Mouse (Mus musculus) cerebellum, adult 2 months (tissue): ENCODE results near the gene Itgb5. TPM values are rescaled to one million over a fixed set of nuclear protein-coding genes. Genes with fewer than 3 reads are reported as not detected.
A peak's percentile ranks its signal among the peaks of the same experiment; 100 is the strongest.

Source experiments
- DNase-seq, 2 experiments: peaks; one replicate each; pipeline ENCODE4 v3.0.0; 2021
- H3K27ac ChIP-seq: fragments of 200-500 bp; 2 replicates; pipeline ENCODE4 v1.5.1; 2012; ENCODE audit warnings: low read length, control low read depth, inconsistent platforms; ENCODE audit not compliant: insufficient read depth
- H3K27me3 ChIP-seq: fragments of 200-500 bp; 2 replicates; pipeline ENCODE4 v1.6.1; 2012; ENCODE audit warnings: inconsistent platforms, mild to moderate bottlenecking, low read length, moderate library complexity; ENCODE audit not compliant: control insufficient read depth, insufficient read depth
- H3K4me1 ChIP-seq: fragments of 200-500 bp; 2 replicates; pipeline ENCODE4 v1.6.1; 2011; ENCODE audit warnings: low read length; ENCODE audit not compliant: control insufficient read depth, insufficient read depth
- H3K4me3 ChIP-seq: fragments of 200-500 bp; replicated peaks from 2 replicates; pipeline ENCODE3; 2011; ENCODE audit warnings: mild to moderate bottlenecking, low read depth, low read length, control low read depth; ENCODE audit not compliant: insufficient read depth
- CTCF ChIP-seq: fragments of 200-500 bp; IDR thresholded peaks from 2 replicates; pipeline ENCODE4 v1.5.1; 2011; ENCODE audit warnings: low read depth, mild to moderate bottlenecking, control low read depth, low read length, moderate library complexity, borderline replicate concordance; ENCODE audit not compliant: insufficient read depth
- POLR2A ChIP-seq: fragments of 200-500 bp; IDR thresholded peaks from 2 replicates; pipeline ENCODE4 v1.6.1; 2011; ENCODE audit warnings: low read length, control low read depth, borderline replicate concordance; ENCODE audit not compliant: insufficient read depth
- WGBS: fragments of 180-500 bp; shearing (Covaris S2); methylation state at CpG from one replicate; pipeline ENCODE4 v1.1.7; 2018; 5-methylcytosine and 5-hydroxymethylcytosine counted together
- polyA plus RNA-seq: library from polyadenylated mRNA; depleted of rRNA; stranded (reverse); fragments of >200 nt; gene quantifications from 2 replicates; pipeline ENCODE4 v1.2.3, GENCODE M21; 2012

The Itgb5 gene
- polyA plus RNA-seq, 1 experiment: 59.0 TPM

DNA sequence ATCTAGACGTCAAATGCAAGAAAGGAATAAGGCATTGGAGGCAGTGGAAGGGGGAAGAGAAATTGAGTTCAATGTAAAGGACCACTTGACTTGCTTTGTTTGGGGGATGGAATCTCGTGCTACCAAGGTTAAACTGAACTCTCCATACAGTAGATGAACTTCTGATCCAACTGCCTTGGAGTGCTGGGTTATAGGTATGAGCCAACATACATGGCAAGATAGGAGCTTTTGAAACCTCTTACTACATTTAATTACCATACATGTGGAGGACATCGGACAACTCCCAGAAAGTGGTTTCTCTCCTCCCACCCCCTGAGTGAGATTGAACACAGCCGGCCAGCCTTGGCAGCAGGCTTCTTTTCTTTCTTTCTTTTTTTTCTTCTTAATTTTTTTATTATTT, 34.4 kb upstream of the Itgb5 start:
- WGBS: 93% methylated on average over 4 of the region's 4 CpGs
- Histone ChIP-seq H3K27ac (no peak overlapping the region), H3K4me3 (no peak overlapping the region), H3K27me3 (no peaks in the 10 kb centered on the region), H3K4me1 (no peaks in the 10 kb centered on the region)
- TF ChIP-seq CTCF (no peak), POLR2A (no peak)
- DNase-seq: no peak

DNA sequence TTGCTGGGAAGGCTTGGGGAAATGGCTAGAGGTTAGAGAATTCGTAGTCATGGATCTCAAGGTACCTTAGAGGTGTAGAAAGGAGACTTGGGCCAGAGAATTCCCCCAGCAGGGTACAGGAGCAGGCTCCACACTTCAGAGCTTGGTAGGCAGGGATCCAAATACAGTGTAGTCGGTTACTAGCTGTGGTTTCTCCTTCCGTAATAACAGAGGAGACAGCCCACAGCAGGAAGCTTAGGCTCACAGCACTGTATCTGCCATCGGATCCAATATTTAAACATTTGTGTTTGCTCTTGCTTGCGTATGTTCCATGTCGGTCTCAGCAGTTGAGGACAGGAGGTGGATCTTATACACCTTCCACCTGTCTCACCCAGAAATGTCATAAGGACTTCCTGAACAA, 33.6 kb upstream of the Itgb5 start:
- DNase-seq: no peak
- Histone ChIP-seq H3K27ac (no peak overlapping the region), H3K27me3 (no peaks in the 10 kb centered on the region), H3K4me1 (no peaks in the 10 kb centered on the region), H3K4me3 (no peak overlapping the region)
- WGBS: 48% methylated on average over 6 of the region's 6 CpGs
- TF ChIP-seq CTCF: no peak
- TF ChIP-seq POLR2A: no peak

DNA sequence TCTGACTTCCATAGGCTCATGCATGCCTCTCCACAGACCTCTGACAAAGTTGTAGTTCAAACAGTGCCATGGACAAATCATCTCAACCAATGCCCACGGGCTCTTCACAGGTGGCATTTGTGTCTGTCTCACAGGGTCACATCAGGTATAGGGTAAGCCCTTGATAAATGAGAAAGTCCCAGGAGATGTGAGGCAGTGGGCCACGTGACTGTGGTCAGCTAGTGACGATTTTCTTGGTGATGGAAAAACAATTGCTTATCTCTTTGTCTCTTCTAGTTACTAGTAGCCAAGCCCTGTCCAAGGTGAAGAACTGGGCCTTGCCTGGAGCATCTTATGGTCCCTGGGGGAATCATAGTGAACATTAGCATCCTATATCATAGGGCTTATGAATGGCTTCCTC, 32.7 kb upstream of the Itgb5 start:
- no peaks in the 10 kb centered on the region for H3K4me1 ChIP-seq
- H3K27ac ChIP-seq: no peak overlapping the region
- no peaks in the 10 kb centered on the region for H3K27me3 ChIP-seq
- no peak overlapping the region for H3K4me3 ChIP-seq
- 83% methylated on average over 3 of the region's 3 CpGs for WGBS
- DNase-seq: no peak
- TF ChIP-seq CTCF: no peak
- TF ChIP-seq POLR2A: no peak

DNA sequence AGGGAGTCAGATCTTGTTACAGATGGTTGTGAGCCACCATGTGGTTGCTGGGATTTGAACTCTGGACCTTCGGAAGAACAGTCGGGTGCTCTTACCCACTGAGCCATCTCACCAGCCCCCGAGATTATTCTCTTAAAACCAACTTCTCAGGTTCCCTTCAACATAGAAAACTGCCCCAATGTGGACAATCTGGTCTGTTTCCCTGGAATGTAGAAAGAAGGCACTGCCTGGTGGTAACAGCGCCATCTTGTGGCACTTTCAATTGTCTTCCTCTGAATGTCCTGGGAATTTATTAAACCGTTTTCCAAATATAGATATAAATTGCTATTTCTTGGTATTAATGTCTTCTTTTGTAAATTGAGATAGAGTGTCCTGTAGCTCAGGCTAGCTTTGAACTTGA, 31.6 kb upstream of the Itgb5 start:
- no peak overlapping the region for H3K27ac ChIP-seq
- H3K27me3 ChIP-seq: no peaks in the 10 kb centered on the region
- no peaks in the 10 kb centered on the region for H3K4me1 ChIP-seq
- TF ChIP-seq CTCF (peak; percentile 65; the same call in 1 of the 2 replicates), POLR2A (no peak)
- no peak overlapping the region for H3K4me3 ChIP-seq
- DNase-seq: peak; percentile 52 to 57
- WGBS: 31% methylated on average over 5 of the region's 5 CpGs

DNA sequence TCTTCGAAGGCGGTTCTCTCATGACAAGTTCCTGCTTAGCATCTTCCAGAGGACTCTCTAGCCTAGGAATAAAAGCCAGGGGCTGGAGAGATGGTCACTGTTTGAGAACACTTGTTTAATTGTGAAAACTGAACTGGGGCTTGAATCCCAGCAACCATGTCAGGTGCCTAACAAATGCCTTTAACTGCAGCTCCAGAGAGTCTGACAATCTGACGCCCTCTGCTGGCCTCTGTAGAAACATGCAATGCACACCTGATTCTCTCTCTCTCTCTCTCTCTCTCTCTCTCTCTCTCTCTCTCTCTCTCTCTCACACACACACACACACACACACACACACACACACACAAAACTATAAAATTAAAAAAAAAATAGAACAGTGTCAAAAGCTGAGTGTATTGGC, 19.5 kb upstream of the Itgb5 start:
- WGBS: 68% methylated on average over 3 of the region's 3 CpGs
- DNase-seq: no peak
- H3K27me3 ChIP-seq: no peaks in the 10 kb centered on the region
- TF ChIP-seq CTCF (no peak), POLR2A (no peak)
- H3K4me3 ChIP-seq: no peak overlapping the region
- H3K27ac ChIP-seq: no peak overlapping the region
- H3K4me1 ChIP-seq: no peaks in the 10 kb centered on the region

DNA sequence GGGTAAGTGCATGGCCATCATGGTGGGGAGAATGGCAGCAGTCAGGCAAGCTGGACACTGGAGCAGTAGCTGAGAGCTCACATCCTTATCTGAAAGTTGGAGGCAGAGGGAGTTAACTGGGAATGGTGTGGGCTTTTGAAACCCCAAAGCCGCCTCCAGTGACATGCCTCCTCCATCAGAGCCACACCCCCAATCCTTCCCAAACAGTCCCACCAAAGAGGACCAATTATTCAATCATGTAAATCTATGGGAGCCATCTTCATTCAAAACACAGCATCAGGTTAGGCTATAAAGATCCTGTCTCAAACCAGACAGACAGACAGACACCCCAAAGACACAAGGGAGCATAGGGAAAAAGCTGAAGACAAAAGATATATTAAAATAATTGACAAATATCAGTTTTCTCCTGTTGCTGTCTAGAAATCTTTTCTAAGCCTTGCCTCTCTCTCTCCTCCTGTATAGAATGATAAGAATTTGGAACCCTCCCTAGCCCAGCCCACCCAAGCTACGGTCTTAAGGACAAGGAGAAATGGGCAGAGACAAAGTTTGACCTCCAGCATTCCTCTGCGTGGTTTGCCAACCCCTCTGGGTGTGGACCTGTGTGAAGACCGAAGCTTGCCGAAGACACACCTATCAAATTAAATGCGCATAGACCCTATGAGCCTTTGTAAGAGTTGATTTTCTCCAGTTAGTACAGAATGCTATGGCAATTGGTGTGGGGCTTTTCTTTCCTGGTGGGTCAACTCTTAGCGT, 10.9 kb upstream of the Itgb5 start:
- Histone ChIP-seq H3K27ac (no peak overlapping the region), H3K27me3 (no peaks in the 10 kb centered on the region), H3K4me3 (no peak overlapping the region), H3K4me1 (no peaks in the 10 kb centered on the region)
- TF ChIP-seq POLR2A (no peak), CTCF (no peak)
- DNase-seq: no peak
- WGBS: 91% methylated on average over 7 of the region's 7 CpGs

DNA sequence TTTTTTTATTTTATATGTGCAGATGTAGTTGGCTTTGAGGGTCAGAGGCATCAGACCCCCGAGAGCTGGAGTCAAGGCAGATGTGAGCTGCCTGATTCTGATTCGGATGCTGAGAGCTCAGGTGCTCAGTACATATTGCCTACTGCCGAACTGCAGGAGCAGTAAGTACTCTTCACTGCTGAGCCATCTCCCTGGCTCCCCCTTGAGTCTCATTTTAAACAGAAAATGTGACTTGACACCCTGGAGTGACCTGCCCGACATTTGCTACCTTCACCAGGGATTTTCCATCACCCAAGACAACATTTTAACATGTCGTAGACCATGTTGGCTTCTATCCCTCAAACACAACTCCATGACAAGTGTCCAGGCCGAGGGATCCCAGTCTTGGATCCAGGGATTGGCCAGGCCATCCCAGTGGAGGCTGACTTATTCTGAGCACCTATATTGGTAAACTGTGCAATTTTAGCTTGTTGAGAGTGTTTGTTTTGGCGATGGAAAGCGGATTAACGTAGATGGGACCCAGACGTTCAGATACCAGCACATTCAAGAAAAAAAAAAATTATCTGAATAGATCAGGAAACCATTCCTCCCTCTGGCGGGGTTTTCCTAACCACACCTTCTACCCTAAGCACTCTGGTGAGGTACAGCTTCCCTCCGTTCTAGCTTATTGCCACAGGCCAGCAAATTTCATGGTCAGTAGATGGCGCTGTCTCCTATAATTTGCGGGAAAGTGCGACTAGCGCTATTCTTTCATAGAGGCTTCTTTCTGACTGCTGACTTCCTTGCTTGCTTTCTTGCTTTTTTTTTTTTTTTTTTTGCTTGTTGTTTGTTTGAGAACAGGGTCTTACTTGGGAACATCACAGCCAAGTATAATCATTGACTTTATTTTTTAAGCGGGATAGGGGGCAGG, 8.9 kb upstream of the Itgb5 start:
- Histone ChIP-seq H3K27me3 (no peaks in the 10 kb centered on the region), H3K4me3 (no peak overlapping the region), H3K4me1 (no peaks in the 10 kb centered on the region), H3K27ac (no peak overlapping the region)
- 28% methylated on average over 17 of the region's 17 CpGs for WGBS
- TF ChIP-seq CTCF: peak; percentile 89
- TF ChIP-seq POLR2A: no peak
- peak; percentile 81 to 89 for DNase-seq
